Comparison of ENCODE assay signal across 8 mouse cellular contexts in the genomic region with DNA sequence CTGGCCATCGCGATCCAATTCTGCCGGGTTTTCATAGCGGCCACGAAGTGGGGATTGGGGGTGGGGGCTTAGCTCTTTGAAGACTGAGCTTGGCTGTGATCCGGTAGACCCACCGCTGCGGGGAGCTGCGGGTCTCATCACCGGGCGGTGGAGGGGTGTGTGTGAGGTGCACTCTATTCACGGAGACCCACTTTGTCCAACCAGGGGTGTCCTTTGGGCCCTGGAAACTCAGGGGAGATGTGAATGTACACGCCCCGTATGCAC. TPM values are rescaled to one million over a fixed set of nuclear protein-coding genes. Genes with fewer than 3 reads are reported as not detected.
DNase-seq lines count a peak whose midpoint lies in the region; ATAC-seq and TF ChIP-seq lines count a peak whose summit lies in the region.

No protein-coding gene starts in this region.

- TF ChIP-seq POLR2A in lung, adult 2 months (IDR thresholded peaks at IDR 0.05; ENCODE audit: borderline replicate concordance, extremely low read depth, low read depth, low read length) = no peak; the same call in 1 of the 2 replicates

- peak overlapping the region; percentile 98 for H3K27ac ChIP-seq in embryonic facial prominence, embryonic 10.5 days (replicated peaks)
- H3K27ac ChIP-seq in intestine, embryonic 14.5 days (ENCODE audit: low read depth) = peak overlapping the region; percentile 98
- peak overlapping the region; percentile 98 for H3K27ac ChIP-seq in neural tube, embryonic 14.5 days (ENCODE audit: low read depth, low read length)

- no peaks in the 10 kb centered on the region; the same call in 1 of the 2 replicates for H3K36me3 ChIP-seq in embryonic facial prominence, embryonic 10.5 days (replicated peaks)
- H3K36me3 ChIP-seq in intestine, embryonic 14.5 days (ENCODE audit: control insufficient read depth, insufficient read depth, low read length) = peaks cover 2% of the 10 kb centered on the region; the same call in 1 of the 2 replicates
- no peaks in the 10 kb centered on the region for H3K36me3 ChIP-seq in neural tube, embryonic 14.5 days (ENCODE audit: control insufficient read depth, insufficient read depth, low read length)

- TF ChIP-seq CTCF in lung, adult 2 months (IDR thresholded peaks at IDR 0.05; ENCODE audit: insufficient read depth, low read length) = no peak

- 1% methylated on average over 14 of the region's 14 CpGs for WGBS in lung, adult 2 months
- under 1% methylated on average over 14 of the region's 14 CpGs for whole genome bisulfite sequencing in embryonic facial prominence, embryonic 10.5 days
- WGBS in intestine, embryonic 14.5 days = 0% methylated on average over 14 of the region's 14 CpGs
- WGBS in neural tube, embryonic 14.5 days = 0% methylated on average over 14 of the region's 14 CpGs

- peaks cover 22% of the 10 kb centered on the region for H3K27me3 ChIP-seq in embryonic facial prominence, embryonic 10.5 days (replicated peaks; ENCODE audit: low read depth, poor library complexity, severe bottlenecking)
- H3K27me3 ChIP-seq in intestine, embryonic 14.5 days (replicated peaks; ENCODE audit: control insufficient read depth, insufficient read depth, low read length) = no peaks in the 10 kb centered on the region
- H3K27me3 ChIP-seq in neural tube, embryonic 14.5 days (ENCODE audit: control insufficient read depth, insufficient read depth, low read length) = no peaks in the 10 kb centered on the region

- peak overlapping the region; percentile 68 for H3K9ac ChIP-seq in intestine, embryonic 14.5 days (ENCODE audit: low read length)
- H3K9ac ChIP-seq in neural tube, embryonic 14.5 days (replicated peaks; ENCODE audit: low read depth, low read length) = peak overlapping the region; percentile 78

- DNase-seq in lung, adult 2 months = no peak
- DNase-seq in lung, postnatal 25 days (ENCODE audit: low spot score) = no peak
- no peak for DNase-seq in embryonic facial prominence, embryonic 10.5 days (ENCODE audit: low spot score)
- no peak for DNase-seq in intestine, embryonic 14.5 days (ENCODE audit: low spot score)
- no peak for DNase-seq in cerebellum, postnatal 36 days
- no peak for DNase-seq in adrenal gland, postnatal 14 days
- DNase-seq in cerebellum, postnatal 14 days = no peak

- H3K4me3 ChIP-seq in lung, adult 2 months (replicated peaks; ENCODE audit: extremely low read depth, low read depth, low read length) = peak overlapping the region; percentile 80
- peak overlapping the region; percentile 89 for H3K4me3 ChIP-seq in embryonic facial prominence, embryonic 10.5 days
- H3K4me3 ChIP-seq in intestine, embryonic 14.5 days (ENCODE audit: low read depth, low read length) = peak overlapping the region; percentile 97
- peak overlapping the region; percentile 93 for H3K4me3 ChIP-seq in neural tube, embryonic 14.5 days (ENCODE audit: low read depth, low read length)

- H3K4me2 ChIP-seq in intestine, embryonic 14.5 days (ENCODE audit: low read length) = peak overlapping the region; percentile 78
- peak overlapping the region; percentile 89 for H3K4me2 ChIP-seq in neural tube, embryonic 14.5 days (ENCODE audit: low read depth, low read length)

- peak; percentile 65 for ATAC-seq in intestine, embryonic 14.5 days (replicated peaks; ENCODE audit: low FRiP score, low TSS enrichment, low read depth)
- ATAC-seq in neural tube, embryonic 14.5 days (ENCODE audit: low read depth) = peak; percentile 70

- H3K4me1 ChIP-seq in lung, adult 2 months (ENCODE audit: control insufficient read depth, insufficient read depth, low read length) = peaks cover 6% of the 10 kb centered on the region
- peaks cover 31% of the 10 kb centered on the region for H3K4me1 ChIP-seq in embryonic facial prominence, embryonic 10.5 days
- H3K4me1 ChIP-seq in intestine, embryonic 14.5 days (replicated peaks; ENCODE audit: control insufficient read depth, insufficient read depth, low read length) = peaks cover 20% of the 10 kb centered on the region
- H3K4me1 ChIP-seq in neural tube, embryonic 14.5 days (ENCODE audit: control insufficient read depth, insufficient read depth, low read length) = peaks cover 20% of the 10 kb centered on the region

- no peaks in the 10 kb centered on the region for H3K9me3 ChIP-seq in embryonic facial prominence, embryonic 10.5 days
- no peaks in the 10 kb centered on the region for H3K9me3 ChIP-seq in intestine, embryonic 14.5 days (ENCODE audit: control insufficient read depth, low read length)
- H3K9me3 ChIP-seq in neural tube, embryonic 14.5 days (ENCODE audit: control insufficient read depth, low read length) = no peaks in the 10 kb centered on the region

RNA-seq across cellular contexts. Expression of gene Pten, which starts 0.7 kb away (rescaled TPM):
- 16.8 and 20.2 TPM in 2 replicates for polyA plus RNA-seq in lung, adult 2 months (2012; rRNA removed)
- polyA plus RNA-seq in embryonic facial prominence, embryonic 10.5 days (2016; fragmentation: Nextera tagmentation; extraction: Ambion mirVana) = 6.7 and 6.9 TPM in 2 replicates
- 14.6 and 16.0 TPM in 2 replicates for polyA plus RNA-seq in intestine, embryonic 14.5 days (2014; fragmentation: Nextera tagmentation; extraction: Ambion mirVana)
- 19.9 and 28.3 TPM in 2 replicates for polyA plus RNA-seq in neural tube, embryonic 14.5 days (2014; fragmentation: Nextera tagmentation; extraction: Ambion mirVana)
- total RNA-seq in adrenal gland, postnatal 14 days (2021) = 72.1 and 74.9 TPM in 2 replicates

RNA-seq across cellular contexts. Expression of gene Atad1, which starts 17.0 kb away (rescaled TPM):
- polyA plus RNA-seq in lung, adult 2 months (2012; rRNA removed) = 8.9 and 14.0 TPM in 2 replicates
- 66.6 and 71.8 TPM in 2 replicates for polyA plus RNA-seq in embryonic facial prominence, embryonic 10.5 days (2016; fragmentation: Nextera tagmentation; extraction: Ambion mirVana)
- 79.7 and 85.6 TPM in 2 replicates for polyA plus RNA-seq in intestine, embryonic 14.5 days (2014; fragmentation: Nextera tagmentation; extraction: Ambion mirVana)
- 132 and 140 TPM in 2 replicates for polyA plus RNA-seq in neural tube, embryonic 14.5 days (2014; fragmentation: Nextera tagmentation; extraction: Ambion mirVana)
- total RNA-seq in adrenal gland, postnatal 14 days (2021) = 65.0 and 74.0 TPM in 2 replicates
